Mouse (Mus musculus) myocyte (in vitro differentiated cells): ENCODE measurements around the gene Clasp1.

Experiments
- E2F4 ChIP-seq: IDR thresholded peaks from one replicate; pipeline ENCODE4 v1.6.1; 2011; ENCODE audit warnings: mild to moderate bottlenecking, control low read depth, moderate library complexity; ENCODE audit not compliant: insufficient read depth
- MAX ChIP-seq: IDR thresholded peaks from one replicate; pipeline ENCODE4 v1.6.1; 2011; ENCODE audit warnings: low read depth, mild to moderate bottlenecking, control low read depth
- TCF12 ChIP-seq: IDR thresholded peaks from one replicate; pipeline ENCODE4 v1.6.1; 2011; ENCODE audit warnings: mild to moderate bottlenecking, control low read depth; ENCODE audit not compliant: poor library complexity, insufficient read depth, severe bottlenecking

GRCm38 (mm10) chr1:118388127-118388756 lies 616 bp upstream of the Clasp1 start:
- no peak for TF ChIP-seq TCF12
- TF ChIP-seq E2F4 = no peak
- no peak for TF ChIP-seq MAX
